Mouse (Mus musculus): ENCODE data around the gene Macf1. TPM values are rescaled to one million over a fixed set of nuclear protein-coding genes. Genes with fewer than 3 reads are reported as not detected.
A peak's percentile ranks its signal among the peaks of the same experiment; 100 is the strongest.

Macf1 gene
- polyA plus RNA-seq, 1 experiment from 2014 or later = 108 TPM

GRCm38 (mm10) chr4:123591026-123591635 lies 93.0 kb downstream of the Macf1 start:
- Histone ChIP-seq H3K4me1 (ENCODE audit: control insufficient read depth, insufficient read depth, low read length) (peaks cover 51% of the 10 kb centered on the region), H3K36me3 (ENCODE audit: control insufficient read depth, insufficient read depth, low read length) (no peaks in the 10 kb centered on the region), H3K9me3 (replicated peaks; ENCODE audit: control insufficient read depth, low read length) (no peaks in the 10 kb centered on the region), H3K4me3 (ENCODE audit: low read depth, low read length) (no peak overlapping the region), H3K9ac (ENCODE audit: low read depth, low read length) (no peak overlapping the region), H3K27ac (ENCODE audit: low read depth, low read length) (no peak overlapping the region), H3K27me3 (ENCODE audit: control insufficient read depth, insufficient read depth, low read length) (no peaks in the 10 kb centered on the region), H3K4me2 (no peak overlapping the region)
- WGBS (ENCODE audit: insufficient replicate concordance) = 65% methylated on average over 4 of the region's 4 CpGs
- no peak for ATAC-seq (replicated peaks; ENCODE audit: insufficient number of reproducible peaks, low FRiP score, low TSS enrichment)

- ATAC-seq (replicated peaks; ENCODE audit: insufficient number of reproducible peaks, low FRiP score, low TSS enrichment) = no peak
- H3K4me2 ChIP-seq = no peak overlapping the region
- no peaks in the 10 kb centered on the region for H3K27me3 ChIP-seq (ENCODE audit: control insufficient read depth, insufficient read depth, low read length)
- peaks cover 46% of the 10 kb centered on the region for H3K4me1 ChIP-seq (ENCODE audit: control insufficient read depth, insufficient read depth, low read length)
- no peak overlapping the region for H3K9ac ChIP-seq (ENCODE audit: low read depth, low read length)
- H3K9me3 ChIP-seq (replicated peaks; ENCODE audit: control insufficient read depth, low read length) = no peaks in the 10 kb centered on the region
- no peak overlapping the region; the same call in 1 of the 2 replicates for H3K27ac ChIP-seq (ENCODE audit: low read depth, low read length)
- no peak overlapping the region for H3K4me3 ChIP-seq (ENCODE audit: low read depth, low read length)
- no peaks in the 10 kb centered on the region for H3K36me3 ChIP-seq (ENCODE audit: control insufficient read depth, insufficient read depth, low read length)
- WGBS (ENCODE audit: insufficient replicate concordance) = 67% methylated on average over 3 of the region's 3 CpGs
These were observed 94.7 kb downstream of the Macf1 start for GRCm38 (mm10) chr4:123589496-123589895.

- 25% methylated on average over 7 of the region's 7 CpGs for WGBS (ENCODE audit: insufficient replicate concordance)
- Histone ChIP-seq H3K4me2 (no peak overlapping the region), H3K36me3 (ENCODE audit: control insufficient read depth, insufficient read depth, low read length) (no peaks in the 10 kb centered on the region), H3K4me3 (ENCODE audit: low read depth, low read length) (no peak overlapping the region), H3K9me3 (replicated peaks; ENCODE audit: control insufficient read depth, low read length) (no peaks in the 10 kb centered on the region), H3K27ac (ENCODE audit: low read depth, low read length) (peak overlapping the region; percentile 69), H3K9ac (ENCODE audit: low read depth, low read length) (no peak overlapping the region), H3K27me3 (ENCODE audit: control insufficient read depth, insufficient read depth, low read length) (no peaks in the 10 kb centered on the region), H3K4me1 (ENCODE audit: control insufficient read depth, insufficient read depth, low read length) (peaks cover 41% of the 10 kb centered on the region)
- ATAC-seq (replicated peaks; ENCODE audit: insufficient number of reproducible peaks, low FRiP score, low TSS enrichment) = no peak; the same call in 1 of the 2 replicates
These were observed 95.5 kb downstream of the Macf1 start for GRCm38 (mm10) chr4:123588353-123589301.

- H3K9me3 ChIP-seq (replicated peaks; ENCODE audit: control insufficient read depth, low read length) = no peaks in the 10 kb centered on the region
- H3K9ac ChIP-seq (ENCODE audit: low read depth, low read length) = no peak overlapping the region
- H3K4me1 ChIP-seq (ENCODE audit: control insufficient read depth, insufficient read depth, low read length) = peaks cover 31% of the 10 kb centered on the region
- H3K36me3 ChIP-seq (ENCODE audit: control insufficient read depth, insufficient read depth, low read length) = no peaks in the 10 kb centered on the region
- H3K27ac ChIP-seq (ENCODE audit: low read depth, low read length) = no peak overlapping the region
- H3K4me3 ChIP-seq (ENCODE audit: low read depth, low read length) = no peak overlapping the region
- no peak for ATAC-seq (replicated peaks; ENCODE audit: insufficient number of reproducible peaks, low FRiP score, low TSS enrichment)
- H3K4me2 ChIP-seq = no peak overlapping the region
- no peaks in the 10 kb centered on the region for H3K27me3 ChIP-seq (ENCODE audit: control insufficient read depth, insufficient read depth, low read length)
- WGBS (ENCODE audit: insufficient replicate concordance) = 84% methylated on average over 3 of the region's 3 CpGs
These were observed 96.5 kb downstream of the Macf1 start for GRCm38 (mm10) chr4:123587616-123588015.

GRCm38 (mm10) chr4:123584720-123585093 lies 99.5 kb downstream of the Macf1 start:
- no peak overlapping the region for H3K4me3 ChIP-seq (ENCODE audit: low read depth, low read length)
- WGBS (ENCODE audit: insufficient replicate concordance) = 44% methylated on average over 3 of the region's 3 CpGs

GRCm38 (mm10) chr4:123584084-123584719 lies 100.0 kb downstream of the Macf1 start:
- peak overlapping the region; percentile 56 for H3K9ac ChIP-seq (ENCODE audit: low read depth, low read length)

More at GRCm38 (mm10) chr4:123584720-123585093, 99.5 kb downstream of the Macf1 start:
- Histone ChIP-seq H3K9ac (ENCODE audit: low read depth, low read length) (peak overlapping the region; percentile 3; the same call in 1 of the 2 replicates), H3K9me3 (replicated peaks; ENCODE audit: control insufficient read depth, low read length) (no peaks in the 10 kb centered on the region), H3K36me3 (ENCODE audit: control insufficient read depth, insufficient read depth, low read length) (no peaks in the 10 kb centered on the region), H3K4me2 (peak overlapping the region; percentile 24; the same call in 1 of the 2 replicates), H3K27me3 (ENCODE audit: control insufficient read depth, insufficient read depth, low read length) (no peaks in the 10 kb centered on the region), H3K27ac (ENCODE audit: low read depth, low read length) (no peak overlapping the region), H3K4me1 (ENCODE audit: control insufficient read depth, insufficient read depth, low read length) (peaks cover 16% of the 10 kb centered on the region)
- ATAC-seq (replicated peaks; ENCODE audit: insufficient number of reproducible peaks, low FRiP score, low TSS enrichment) = no peak

GRCm38 (mm10) chr4:123577469-123578088 lies 106.6 kb downstream of the Macf1 start:
- Histone ChIP-seq H3K9me3 (replicated peaks; ENCODE audit: control insufficient read depth, low read length) (no peaks in the 10 kb centered on the region), H3K4me2 (no peak overlapping the region), H3K27ac (ENCODE audit: low read depth, low read length) (peak overlapping the region; percentile 57; the same call in 1 of the 2 replicates), H3K36me3 (ENCODE audit: control insufficient read depth, insufficient read depth, low read length) (no peaks in the 10 kb centered on the region), H3K4me1 (ENCODE audit: control insufficient read depth, insufficient read depth, low read length) (peaks cover 14% of the 10 kb centered on the region), H3K9ac (ENCODE audit: low read depth, low read length) (no peak overlapping the region), H3K27me3 (ENCODE audit: control insufficient read depth, insufficient read depth, low read length) (no peaks in the 10 kb centered on the region), H3K4me3 (ENCODE audit: low read depth, low read length) (no peak overlapping the region)
- 34% methylated on average over 2 of the region's 2 CpGs for WGBS (ENCODE audit: insufficient replicate concordance)
- no peak for ATAC-seq (replicated peaks; ENCODE audit: insufficient number of reproducible peaks, low FRiP score, low TSS enrichment)

More at GRCm38 (mm10) chr4:123584084-123584719, 100.0 kb downstream of the Macf1 start:
- ATAC-seq (replicated peaks; ENCODE audit: insufficient number of reproducible peaks, low FRiP score, low TSS enrichment) = 0 out of 2 replicates have a peak, but pooled peaks have one; percentile 35
- Histone ChIP-seq H3K27me3 (ENCODE audit: control insufficient read depth, insufficient read depth, low read length) (no peaks in the 10 kb centered on the region), H3K4me2 (peak overlapping the region; percentile 24), H3K4me3 (ENCODE audit: low read depth, low read length) (no peak overlapping the region), H3K9me3 (replicated peaks; ENCODE audit: control insufficient read depth, low read length) (no peaks in the 10 kb centered on the region), H3K4me1 (ENCODE audit: control insufficient read depth, insufficient read depth, low read length) (peaks cover 14% of the 10 kb centered on the region), H3K27ac (ENCODE audit: low read depth, low read length) (no peak overlapping the region), H3K36me3 (ENCODE audit: control insufficient read depth, insufficient read depth, low read length) (no peaks in the 10 kb centered on the region)
- WGBS (ENCODE audit: insufficient replicate concordance) = 16% methylated on average over 8 of the region's 8 CpGs

All from heart, embryonic 11.5 days (tissue).